Mouse (Mus musculus) kidney, embryonic 15.5 days (tissue): ENCODE results near the gene Olfr159. TPM values are rescaled to one million over a fixed set of nuclear protein-coding genes. Genes with fewer than 3 reads are reported as not detected.

Experiments used
- ATAC-seq: fragments of 200-750 bp; cut with Nextera tagmentation; replicated peaks from 2 replicates; pipeline ENCODE4 v1.8.0; 2017; ENCODE audit warnings: moderate TSS enrichment; ENCODE audit not compliant: low FRiP score
- H3K27ac ChIP-seq: fragments of 300-500 bp; sonication (generic); 2 replicates; pipeline ENCODE4 v1.5.1; 2015; ENCODE audit warnings: mild to moderate bottlenecking, inconsistent platforms
- H3K27me3 ChIP-seq: fragments of 300-500 bp; sonication (generic); 2 replicates; pipeline ENCODE4 v1.6.1; 2015; ENCODE audit warnings: inconsistent platforms
- H3K36me3 ChIP-seq: fragments of 300-500 bp; sonication (generic); 2 replicates; pipeline ENCODE4 v1.6.1; 2015; ENCODE audit warnings: inconsistent platforms
- H3K4me1 ChIP-seq: fragments of 300-500 bp; sonication (generic); 2 replicates; pipeline ENCODE4 v1.6.1; 2015; ENCODE audit warnings: inconsistent platforms
- H3K4me2 ChIP-seq: fragments of 300-500 bp; sonication (generic); 2 replicates; pipeline ENCODE4 v1.6.1; 2015; ENCODE audit warnings: moderate library complexity, mild to moderate bottlenecking, inconsistent platforms
- H3K4me3 ChIP-seq: fragments of 300-500 bp; sonication (generic); replicated peaks from 2 replicates; pipeline ENCODE4 v1.5.1; 2015; ENCODE audit warnings: mild to moderate bottlenecking, inconsistent platforms
- H3K9ac ChIP-seq: fragments of 300-500 bp; sonication (generic); 2 replicates; pipeline ENCODE4 v1.6.1; 2015; ENCODE audit warnings: mild to moderate bottlenecking, inconsistent platforms
- H3K9me3 ChIP-seq: fragments of 300-500 bp; sonication (generic); replicated peaks from 2 replicates; pipeline ENCODE4 v1.6.1; 2016; ENCODE audit warnings: inconsistent platforms
- WGBS: fragments of 180-500 bp; shearing (Covaris S2); methylation state at CpG from one replicate; pipeline ENCODE4 v1.1.7; 2015; ENCODE audit warnings: mixed read lengths; 5-methylcytosine and 5-hydroxymethylcytosine counted together
- polyA plus RNA-seq: library from polyadenylated mRNA; unstranded; fragments of >200 nt; fragmentation: Nextera tagmentation; extraction: Ambion mirVana; gene quantifications from 2 replicates; pipeline ENCODE4 v1.2.1, GENCODE M21; 2015

Olfr159 gene
- polyA plus RNA-seq, 1 experiment from 2014 or later = not detected

DNA sequence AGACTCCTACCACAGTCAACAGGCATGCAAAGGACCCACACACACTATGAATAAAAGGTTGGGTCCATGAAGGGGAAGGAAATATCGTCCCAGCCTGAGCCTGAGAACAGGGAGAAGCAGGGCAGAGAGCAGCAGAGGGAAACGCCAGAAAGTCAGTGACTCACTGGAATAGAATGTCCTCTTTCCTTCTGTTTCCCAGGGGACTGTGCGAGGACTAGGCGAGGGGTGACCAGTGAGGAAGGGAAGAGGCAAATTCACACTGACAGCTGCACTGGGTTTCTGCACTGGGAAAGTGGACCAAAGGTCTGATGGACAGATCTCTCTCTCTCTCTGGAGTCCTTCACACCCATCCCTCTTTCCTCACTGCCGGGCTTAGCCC is 42.2 kb downstream of the Olfr159 start:
- Histone ChIP-seq H3K27ac (peak overlapping the region; percentile 81), H3K4me3 (no peak overlapping the region), H3K9ac (no peak overlapping the region), H3K27me3 (no peaks in the 10 kb centered on the region; the same call in 1 of the 2 replicates), H3K4me2 (peak overlapping the region; percentile 14; the same call in 1 of the 2 replicates), H3K9me3 (no peaks in the 10 kb centered on the region), H3K36me3 (no peaks in the 10 kb centered on the region), H3K4me1 (peaks cover 50% of the 10 kb centered on the region)
- WGBS = 44% methylated on average over 5 of the region's 5 CpGs
- ATAC-seq = peak; percentile 55; the same call in 1 of the 2 replicates

DNA sequence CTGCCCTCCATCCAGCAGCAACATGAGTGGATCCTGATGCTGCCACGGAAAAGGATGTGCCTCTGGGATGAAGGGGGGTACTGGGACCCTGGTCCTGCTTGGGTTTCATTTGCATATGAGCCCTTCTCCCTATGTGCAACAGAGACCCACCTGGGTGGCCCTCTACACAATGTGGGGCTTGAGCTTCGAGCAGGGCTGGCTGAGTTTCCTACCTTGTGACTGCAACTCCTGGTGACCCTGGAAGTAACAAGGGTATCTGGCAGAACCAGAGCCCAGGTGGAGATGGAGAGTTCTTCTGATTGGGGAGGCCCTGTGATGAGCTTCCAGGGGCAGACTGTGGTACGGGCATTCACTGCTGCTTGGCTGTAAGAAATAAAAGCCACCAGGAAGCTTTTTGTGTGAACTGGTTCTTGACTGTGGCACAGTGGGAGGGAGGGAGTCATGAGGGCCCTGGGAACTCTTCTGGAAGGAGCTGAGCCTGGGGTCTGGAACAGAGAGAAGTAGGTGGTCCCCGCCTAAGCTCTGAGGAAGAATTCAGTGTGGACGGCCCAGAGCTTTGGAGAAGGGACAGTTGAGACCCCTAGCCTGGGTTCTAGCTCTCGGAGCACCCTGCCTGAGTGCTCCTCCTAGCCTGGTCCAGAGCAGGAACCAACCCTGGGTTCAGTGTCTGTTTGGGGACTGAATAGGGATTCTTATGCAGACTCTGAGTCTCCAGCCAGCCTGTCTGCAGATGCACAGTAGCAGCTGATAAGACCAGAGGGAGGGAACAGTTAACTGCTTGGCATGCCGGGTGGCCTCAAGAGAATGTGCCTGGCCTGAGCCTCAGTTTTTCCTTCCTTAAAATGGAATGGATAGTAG is 42.9 kb downstream of the Olfr159 start:
- no peaks in the 10 kb centered on the region; the same call in 1 of the 2 replicates for H3K27me3 ChIP-seq
- 76% methylated on average over 7 of the region's 7 CpGs for WGBS
- no peak for ATAC-seq
- no peak overlapping the region for H3K9ac ChIP-seq
- H3K27ac ChIP-seq = peak overlapping the region; percentile 81
- H3K4me1 ChIP-seq = peaks cover 50% of the 10 kb centered on the region
- no peaks in the 10 kb centered on the region for H3K9me3 ChIP-seq
- H3K4me3 ChIP-seq = no peak overlapping the region
- no peak overlapping the region for H3K4me2 ChIP-seq
- H3K36me3 ChIP-seq = no peaks in the 10 kb centered on the region

DNA sequence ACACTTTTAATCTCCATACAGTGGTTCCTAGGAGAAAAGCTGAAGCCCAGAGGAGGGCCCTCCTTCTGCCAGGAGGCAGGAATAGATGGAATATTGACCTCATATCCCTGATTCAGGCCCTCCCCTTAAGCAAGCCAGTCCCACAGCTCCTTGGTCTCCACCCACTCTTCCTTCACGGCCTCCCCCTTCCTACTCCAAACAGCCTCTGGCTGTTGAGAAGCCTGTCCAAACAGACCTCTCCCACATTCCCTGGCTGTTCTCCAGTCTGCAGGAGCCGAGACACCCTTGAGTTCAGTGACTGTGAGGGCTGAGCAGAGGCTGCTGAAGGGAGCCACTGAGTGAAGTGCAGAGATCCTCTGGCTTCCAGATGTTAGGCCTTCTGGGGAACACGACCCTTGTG is 43.8 kb downstream of the Olfr159 start, which contains the start of gene Hrct1:
TSS of gene Hrct1 (plus strand) at position 194 of the 400 bp plus-strand sequence.
- H3K9ac ChIP-seq = no peak within 1 kb of the TSS
- no peak within 1 kb of the TSS for H3K4me3 ChIP-seq
- H3K27ac ChIP-seq = peak within 1 kb of the TSS; percentile 81
- no peaks in the 10 kb centered on the region for H3K9me3 ChIP-seq
- 35% methylated on average over 3 of the region's 3 CpGs for WGBS
- ATAC-seq = peak; percentile 73
- peaks cover 50% of the 10 kb centered on the region for H3K4me1 ChIP-seq
- H3K36me3 ChIP-seq = no peaks in the 10 kb centered on the region
- no peaks in the 10 kb centered on the region; the same call in 1 of the 2 replicates for H3K27me3 ChIP-seq
- no peak within 1 kb of the TSS for H3K4me2 ChIP-seq

DNA sequence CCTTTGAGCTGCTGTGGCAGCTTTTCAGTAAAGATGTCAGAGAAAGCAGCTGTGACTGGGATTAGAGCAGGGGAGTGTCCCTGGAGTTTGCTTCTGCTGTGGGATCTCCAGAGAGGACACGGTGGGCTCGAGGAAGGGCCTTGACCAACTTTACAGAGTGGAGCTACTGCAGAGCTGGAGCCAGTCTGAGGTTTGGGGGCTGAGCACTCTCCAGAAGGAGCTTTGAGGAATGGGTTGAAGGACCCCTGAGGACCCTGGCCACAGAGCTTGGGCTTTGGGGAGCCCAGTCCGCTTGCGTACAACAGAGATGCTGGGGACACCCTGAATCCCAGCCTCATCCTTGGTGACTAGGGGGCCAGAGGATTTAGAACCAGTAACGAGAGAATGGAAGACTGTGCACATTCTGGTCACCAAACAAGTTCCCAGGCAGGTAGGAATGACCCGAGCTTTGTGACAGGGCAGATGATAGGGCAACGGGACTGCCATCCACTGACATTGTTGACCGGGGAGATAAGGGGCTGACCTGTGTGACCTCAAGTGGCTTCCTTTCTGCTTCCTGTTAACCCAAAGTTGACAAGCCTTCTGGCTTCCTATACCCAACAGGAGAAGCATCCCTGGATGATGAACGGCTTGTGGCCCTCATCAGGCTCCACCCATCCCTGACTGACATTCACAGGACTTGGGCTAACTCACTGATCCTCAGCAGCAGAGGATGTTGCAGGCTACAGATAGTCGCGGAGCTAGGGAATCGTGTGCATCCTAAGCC is 44.4 kb downstream of the Olfr159 start:
- Histone ChIP-seq H3K27ac (no peak overlapping the region), H3K4me2 (no peak overlapping the region), H3K4me3 (no peak overlapping the region), H3K36me3 (no peaks in the 10 kb centered on the region), H3K4me1 (peaks cover 50% of the 10 kb centered on the region), H3K9ac (no peak overlapping the region), H3K9me3 (no peaks in the 10 kb centered on the region), H3K27me3 (no peaks in the 10 kb centered on the region; the same call in 1 of the 2 replicates)
- no peak for ATAC-seq
- WGBS = 68% methylated on average over 12 of the region's 12 CpGs

DNA sequence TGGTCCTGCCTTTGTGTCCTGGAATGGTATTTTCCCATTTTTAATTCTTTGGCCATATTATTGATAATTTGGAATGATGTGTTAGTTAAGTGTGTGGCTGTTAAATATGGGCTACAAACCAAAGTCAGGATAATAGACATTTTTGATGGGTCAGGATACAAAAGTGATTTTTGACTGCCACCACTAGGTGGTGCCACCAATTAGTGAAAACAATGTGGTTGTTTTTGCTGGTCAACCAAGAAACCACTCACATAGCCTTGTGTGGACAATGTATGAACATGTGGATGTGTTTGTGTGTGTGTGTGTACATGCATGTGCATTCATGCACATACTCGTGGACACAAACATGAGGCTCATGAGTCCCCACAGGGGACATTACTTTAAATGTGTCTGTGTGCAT is 46.0 kb downstream of the Olfr159 start:
- H3K36me3 ChIP-seq = no peaks in the 10 kb centered on the region
- H3K4me1 ChIP-seq = peaks cover 38% of the 10 kb centered on the region
- no peak overlapping the region for H3K4me2 ChIP-seq
- 36% methylated on average over 1 of the region's 1 CpGs for WGBS
- no peak overlapping the region for H3K4me3 ChIP-seq
- ATAC-seq = no peak
- no peaks in the 10 kb centered on the region for H3K27me3 ChIP-seq
- no peaks in the 10 kb centered on the region for H3K9me3 ChIP-seq
- H3K9ac ChIP-seq = no peak overlapping the region
- H3K27ac ChIP-seq = no peak overlapping the region

DNA sequence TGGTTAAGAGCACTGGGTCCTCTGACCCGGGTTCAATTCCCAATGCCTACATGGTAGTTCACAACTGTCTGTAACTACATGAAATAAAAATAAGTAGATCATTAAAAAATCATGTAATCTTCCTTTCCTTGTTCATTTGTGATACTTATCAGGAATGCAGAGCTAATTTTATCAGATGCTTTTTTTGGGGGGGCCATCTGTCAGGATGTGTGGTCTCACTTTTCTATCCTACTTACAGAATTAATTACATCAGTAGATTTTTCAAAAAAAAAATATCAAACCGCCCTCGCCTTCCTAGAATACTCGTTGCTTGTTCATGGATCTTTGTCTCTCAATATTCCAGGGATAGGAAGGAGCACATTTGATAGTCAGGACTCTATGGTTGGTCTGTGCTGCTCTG is 48.6 kb downstream of the Olfr159 start:
- no peaks in the 10 kb centered on the region for H3K9me3 ChIP-seq
- peaks cover 12% of the 10 kb centered on the region for H3K4me1 ChIP-seq
- H3K27ac ChIP-seq = no peak overlapping the region
- 84% methylated on average over 4 of the region's 4 CpGs for WGBS
- no peak for ATAC-seq
- no peak overlapping the region for H3K9ac ChIP-seq
- H3K4me3 ChIP-seq = no peak overlapping the region
- H3K4me2 ChIP-seq = no peak overlapping the region
- H3K36me3 ChIP-seq = no peaks in the 10 kb centered on the region
- H3K27me3 ChIP-seq = no peaks in the 10 kb centered on the region

DNA sequence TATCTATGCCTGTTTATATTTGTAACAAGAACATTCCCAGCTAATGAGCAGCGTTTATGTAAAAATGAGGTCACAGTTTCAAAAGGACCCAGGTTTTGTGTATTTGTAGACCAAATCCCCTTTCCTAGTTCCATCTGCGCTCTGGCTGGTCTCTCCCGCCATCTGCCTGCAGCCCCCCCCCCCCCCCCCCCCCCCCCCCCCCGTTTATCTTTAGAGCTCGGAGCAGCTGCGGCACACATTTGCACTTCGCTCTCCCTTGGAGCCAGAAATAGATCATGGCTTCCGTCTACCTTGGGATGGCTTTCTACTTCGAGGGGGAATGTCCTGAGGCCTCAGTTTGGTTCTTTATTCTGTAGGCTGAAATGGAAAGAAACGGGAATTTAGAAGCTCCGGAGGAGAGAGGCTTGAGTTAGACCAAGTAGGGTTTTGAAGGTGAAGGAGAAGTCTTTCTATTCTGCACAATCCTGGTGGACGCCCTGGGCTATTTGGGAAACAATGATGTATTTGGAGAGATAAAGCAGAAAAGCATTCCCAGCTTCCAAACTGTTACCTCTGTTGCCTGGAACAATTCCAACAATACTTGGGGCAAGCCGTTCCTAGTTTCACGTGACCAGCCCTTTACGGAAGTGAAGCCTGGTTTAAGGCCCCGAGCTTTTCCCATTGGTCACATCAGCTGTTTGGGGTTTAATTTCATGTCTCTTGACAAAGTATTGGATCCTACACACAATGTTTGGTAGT is 50.1 kb downstream of the Olfr159 start:
- Histone ChIP-seq H3K27me3 (no peaks in the 10 kb centered on the region; the same call in 1 of the 2 replicates), H3K9me3 (no peaks in the 10 kb centered on the region), H3K36me3 (no peaks in the 10 kb centered on the region), H3K4me3 (no peak overlapping the region), H3K4me2 (no peak overlapping the region), H3K9ac (no peak overlapping the region), H3K4me1 (no peaks in the 10 kb centered on the region), H3K27ac (no peak overlapping the region)
- ATAC-seq = no peak
- WGBS = 65% methylated on average over 15 of the region's 16 CpGs

Other genes with a start within 250 kb of the Olfr159 start
- gene Tpm2, start 247.2 kb downstream of the Olfr159 start, polyA plus RNA-seq = 248 and 303 TPM in 2 replicates
- 61.6 and 66.4 TPM in 2 replicates for gene Creb3, start 208.7 kb downstream of the Olfr159 start, polyA plus RNA-seq
- 71.8 and 81.0 TPM in 2 replicates for gene Tln1, start 208.3 kb downstream of the Olfr159 start, polyA plus RNA-seq
- gene Rgp1, start 192.3 kb downstream of the Olfr159 start, polyA plus RNA-seq = 29.3 and 30.7 TPM in 2 replicates
- gene Gba2, start 192.1 kb downstream of the Olfr159 start, polyA plus RNA-seq = 20.4 and 22.7 TPM in 2 replicates
- gene Msmp, start 186.5 kb downstream of the Olfr159 start, polyA plus RNA-seq = 1.3 and 2.6 TPM in 2 replicates
- gene Npr2, start 139.1 kb downstream of the Olfr159 start, polyA plus RNA-seq = 8.0 and 10.2 TPM in 2 replicates
- gene Spag8, start 117.4 kb downstream of the Olfr159 start, polyA plus RNA-seq = 1.4 and 1.7 TPM in 2 replicates
- gene Hint2, start 114.5 kb downstream of the Olfr159 start, polyA plus RNA-seq = 115 and 129 TPM in 2 replicates
- 2.7 and 3.6 TPM in 2 replicates for gene Tmem8b, start 102.0 kb downstream of the Olfr159 start, polyA plus RNA-seq
- gene Fam221b, start 101.9 kb downstream of the Olfr159 start, polyA plus RNA-seq = 2.7 and 3.3 TPM in 2 replicates
- gene Olfr70, start 70.2 kb downstream of the Olfr159 start, polyA plus RNA-seq = not detected in 2 replicates
- not detected in 2 replicates for gene Olfr71, start 60.8 kb downstream of the Olfr159 start, polyA plus RNA-seq
- 0.77 and 1.0 TPM in 2 replicates for gene Hrct1, start 43.8 kb downstream of the Olfr159 start, polyA plus RNA-seq
- 0.12 and 0.19 TPM in 2 replicates for gene Spaar, start 41.0 kb downstream of the Olfr159 start, polyA plus RNA-seq
- not detected in 2 replicates for gene Olfr156, start 52.9 kb upstream of the Olfr159 start, polyA plus RNA-seq
- not detected in 2 replicates for gene Olfr157, start 69.2 kb upstream of the Olfr159 start, polyA plus RNA-seq
- not detected in 2 replicates for gene Olfr155, start 80.6 kb upstream of the Olfr159 start, polyA plus RNA-seq
- gene Reck, start 104.5 kb upstream of the Olfr159 start, polyA plus RNA-seq = 24.1 and 25.0 TPM in 2 replicates
- 71.7 and 73.9 TPM in 2 replicates for gene Glipr2, start 186.4 kb upstream of the Olfr159 start, polyA plus RNA-seq
- gene Ccin, start 212.5 kb upstream of the Olfr159 start, polyA plus RNA-seq = not detected in 2 replicates
- gene Clta, start 233.4 kb upstream of the Olfr159 start, polyA plus RNA-seq = 231 and 236 TPM in 2 replicates